Mouse (Mus musculus): ENCODE data around the gene Nwd2. TPM values are rescaled to one million over a fixed set of nuclear protein-coding genes. Genes with fewer than 3 reads are reported as not detected.

The Nwd2 gene
- total RNA-seq, 2 experiments from 2014 or later, result 45.5 to 54.6 TPM

DNA sequence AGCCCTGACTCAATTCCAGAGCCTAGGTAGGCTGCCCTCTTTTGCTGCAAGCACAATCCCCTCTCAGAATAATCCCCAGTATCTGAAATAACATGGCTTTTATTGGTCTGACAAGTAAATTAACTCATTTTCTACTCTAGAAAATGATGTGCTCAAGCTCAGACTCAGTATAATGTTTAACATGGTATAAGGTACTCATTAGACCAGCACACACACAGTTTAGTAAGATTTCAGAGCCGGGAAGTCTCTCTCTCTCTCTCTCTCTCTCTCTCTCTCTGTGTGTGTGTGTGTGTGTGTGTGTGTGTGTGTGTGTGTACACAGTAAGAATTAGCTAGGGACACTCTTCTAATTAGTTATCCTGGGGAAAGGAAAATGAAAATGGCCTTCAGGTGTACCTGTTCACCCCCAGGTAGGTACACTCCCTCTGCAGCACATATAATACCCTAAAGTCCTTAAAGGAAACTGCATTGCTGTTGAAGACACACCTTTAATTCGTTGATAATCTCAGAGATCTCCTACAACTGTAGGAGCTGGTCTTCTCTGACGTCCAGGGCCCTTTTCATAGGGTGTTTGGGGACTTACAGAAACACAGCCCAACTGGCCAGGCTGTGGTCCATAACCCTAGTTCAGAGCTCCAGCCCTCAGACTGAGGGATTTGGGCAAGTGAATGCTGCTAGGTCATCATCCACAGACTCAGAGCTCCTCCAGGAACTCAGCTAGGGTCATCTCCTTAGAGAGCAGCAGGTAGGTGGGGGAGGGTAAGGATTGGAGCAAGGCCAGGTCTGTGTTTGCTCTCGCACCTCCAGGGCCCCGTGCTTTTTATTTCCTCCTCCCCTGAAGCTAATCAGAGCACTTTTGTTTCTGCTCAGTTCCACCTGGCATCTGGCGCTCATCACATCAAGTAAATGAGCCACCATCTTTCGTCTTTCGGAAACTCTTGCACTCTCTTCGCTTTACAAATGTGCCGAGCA, 174.7 kb downstream of the Nwd2 start:
- intact Hi-C loops (cut with DNase I), result no loop called here
- no peak for DNase-seq (ENCODE audit: low spot score in 2 of 2)

DNA sequence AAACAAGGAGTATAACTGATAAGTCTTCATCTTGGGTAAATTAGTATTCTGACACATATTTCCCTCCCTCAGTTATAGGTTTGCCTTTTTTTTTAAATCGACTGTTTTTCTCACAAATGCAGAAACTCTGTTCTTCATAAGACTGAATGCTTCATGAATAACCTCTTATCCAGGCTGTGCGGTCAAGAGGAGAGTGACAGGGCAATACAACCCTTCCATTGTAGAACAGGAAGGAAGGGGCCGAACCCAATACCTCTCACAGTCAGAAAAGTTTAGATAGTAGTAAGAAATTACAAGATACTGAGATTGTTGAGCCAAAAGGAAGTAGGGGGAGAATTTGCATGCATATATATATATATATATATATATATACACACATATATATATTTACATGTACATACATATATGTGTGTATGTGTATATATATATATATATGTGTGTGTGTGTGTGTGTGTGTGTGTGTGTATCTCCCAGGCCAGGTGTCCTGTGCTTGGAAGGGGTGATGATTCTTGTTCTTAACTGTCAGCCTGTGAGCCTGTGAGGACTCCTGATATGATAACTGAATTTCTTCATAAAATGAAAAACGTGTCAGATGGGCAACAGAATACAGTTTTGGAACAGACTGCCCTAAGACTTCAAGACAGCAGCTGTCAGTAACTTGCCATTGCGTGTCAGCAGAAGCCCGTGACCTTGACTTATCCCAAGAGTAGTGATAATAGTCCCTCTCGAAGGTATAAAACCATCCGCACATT, 175.9 kb downstream of the Nwd2 start:
- DNase-seq (ENCODE audit: low spot score in 2 of 2), result no peak
- intact Hi-C loops (cut with DNase I), result no loop called here

DNA sequence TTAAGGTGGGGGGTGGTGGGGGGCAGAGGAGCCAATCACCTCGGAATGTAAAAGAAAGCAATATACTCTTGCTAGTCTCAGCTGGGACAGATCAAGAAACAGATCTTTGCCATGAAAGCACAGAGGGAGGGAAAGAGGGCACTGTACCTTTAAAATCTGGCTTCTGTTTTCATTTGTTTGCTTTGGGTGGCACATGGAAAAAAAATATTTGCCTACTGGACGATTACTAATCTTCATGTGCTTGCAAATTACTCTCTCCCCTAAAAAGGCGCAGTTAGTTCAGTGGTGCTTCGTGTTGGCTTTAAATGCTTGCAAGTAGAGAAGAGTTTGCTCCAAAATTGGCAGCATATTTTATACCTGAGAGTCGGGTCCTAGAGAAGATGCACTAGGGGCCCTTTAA, 177.0 kb downstream of the Nwd2 start:
- intact Hi-C loops (cut with DNase I), result no loop called here
- DNase-seq (ENCODE audit: low spot score in 2 of 2), result no peak

DNA sequence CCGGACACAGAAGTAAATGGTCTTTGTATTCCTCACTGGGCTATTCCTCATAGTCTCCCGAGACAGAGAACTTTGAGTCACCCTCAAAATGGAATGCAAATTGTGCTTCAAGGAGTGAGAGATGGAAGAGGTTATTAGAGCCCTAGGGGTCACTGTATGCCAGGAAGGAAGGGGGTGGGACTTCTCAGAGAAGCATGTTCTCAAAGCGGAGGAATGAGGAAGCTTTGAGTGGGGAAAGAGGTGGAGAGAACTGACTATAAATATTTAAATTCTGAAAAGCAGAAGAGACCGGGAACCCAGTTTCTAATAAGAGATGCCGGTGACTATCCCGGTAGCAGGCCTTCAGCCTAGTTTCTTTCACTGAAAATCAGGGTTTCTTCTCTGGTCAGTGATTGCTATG, 178.1 kb downstream of the Nwd2 start:
- intact Hi-C loops (cut with DNase I), result no loop called here
- DNase-seq (ENCODE audit: low spot score in 2 of 2), result peak in 1 of 2 experiments; percentile 16

DNA sequence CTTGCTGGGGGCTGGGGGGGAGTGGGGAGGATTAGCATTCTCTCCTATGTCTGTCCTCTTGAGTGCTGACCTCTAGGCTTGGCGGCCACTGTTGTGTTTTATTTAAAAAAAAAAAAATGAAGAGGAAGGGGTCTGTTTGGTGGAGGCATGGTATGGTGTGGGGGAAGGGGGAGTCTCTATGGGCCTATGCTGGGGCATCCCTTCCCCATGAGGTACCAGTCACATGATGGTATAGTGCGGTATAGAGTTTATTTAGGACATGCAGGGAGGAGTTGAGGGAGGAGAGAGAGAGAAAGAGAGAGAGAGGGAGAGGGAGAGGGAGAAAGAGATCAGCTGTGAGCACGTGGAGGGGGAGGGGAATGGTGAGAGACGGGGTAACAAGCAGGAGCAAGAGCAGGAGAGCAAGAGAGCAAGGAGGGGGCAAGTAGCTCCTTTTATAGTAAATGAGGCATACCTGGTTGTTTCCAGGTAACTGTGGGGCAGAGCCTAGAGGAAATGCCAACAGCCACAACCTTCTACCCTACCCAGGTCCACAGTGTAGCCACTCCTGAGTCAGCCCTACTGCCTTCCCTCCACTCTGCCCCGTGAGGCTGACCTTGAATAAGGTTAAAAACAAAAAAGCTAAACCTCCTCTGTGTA, 178.6 kb downstream of the Nwd2 start:
- intact Hi-C loops (cut with DNase I), result no loop called here
- DNase-seq (ENCODE audit: low spot score in 2 of 2), result no peak

DNA sequence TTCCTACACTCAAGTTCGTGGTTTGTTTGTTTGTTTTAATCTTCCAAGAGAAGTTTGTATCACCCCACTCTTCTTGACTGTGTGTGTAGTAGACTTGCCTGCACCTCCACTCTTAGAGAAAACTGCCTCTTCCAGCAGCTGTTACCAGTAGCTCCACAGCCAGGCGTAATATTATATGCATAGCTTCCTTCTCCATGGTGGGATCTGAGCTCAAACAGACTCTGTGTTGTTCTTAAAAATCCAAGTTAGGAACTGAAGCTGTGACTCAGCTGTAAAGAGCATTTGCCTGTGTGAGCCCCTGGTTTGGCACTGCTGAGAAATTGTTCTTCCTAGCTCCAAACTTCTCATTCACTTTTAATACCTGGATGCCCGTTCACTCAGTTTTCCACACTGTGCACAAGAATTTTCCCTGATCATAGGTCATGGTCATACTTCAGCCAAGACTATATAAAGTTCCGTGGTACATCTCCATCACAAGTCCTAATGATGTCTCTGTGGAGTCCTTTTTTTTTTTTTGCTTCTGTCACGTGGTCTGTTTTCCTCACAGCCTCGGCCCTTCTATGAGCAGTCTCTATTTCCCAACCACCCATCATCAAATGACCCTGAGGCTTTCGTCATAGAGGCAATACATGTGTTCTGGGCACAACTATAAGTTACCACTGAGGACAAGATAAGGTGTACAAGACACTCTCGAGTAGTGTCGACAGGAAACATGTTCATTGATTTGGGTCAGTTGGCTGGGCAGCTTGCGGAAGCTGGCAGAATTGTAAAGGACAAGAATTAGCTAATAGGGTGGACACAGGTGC, 179.7 kb downstream of the Nwd2 start:
- intact Hi-C loops (cut with DNase I), result no loop called here
- no peak for DNase-seq (ENCODE audit: low spot score in 2 of 2)

DNA sequence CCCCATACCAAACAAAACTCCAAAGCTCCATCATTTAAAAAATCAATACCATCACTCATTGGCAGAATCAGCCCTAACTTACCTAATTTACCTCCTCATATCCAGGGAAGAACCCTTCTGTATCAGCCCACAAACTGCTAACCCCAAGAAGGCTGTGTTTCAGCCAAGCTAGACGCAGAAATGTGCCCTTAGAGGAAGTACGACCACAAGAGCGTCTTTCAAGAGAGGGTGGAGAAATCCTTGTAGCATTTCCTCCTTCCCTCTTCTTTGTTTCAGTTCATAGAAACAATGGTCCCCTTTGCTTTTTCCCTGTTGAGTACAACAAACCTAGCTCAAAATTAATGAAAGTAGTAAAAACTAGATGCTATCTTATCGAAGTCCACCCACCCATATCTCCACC, 182.2 kb downstream of the Nwd2 start:
- intact Hi-C loops (cut with DNase I), result no loop called here
- DNase-seq (ENCODE audit: low spot score in 2 of 2), result no peak

DNA sequence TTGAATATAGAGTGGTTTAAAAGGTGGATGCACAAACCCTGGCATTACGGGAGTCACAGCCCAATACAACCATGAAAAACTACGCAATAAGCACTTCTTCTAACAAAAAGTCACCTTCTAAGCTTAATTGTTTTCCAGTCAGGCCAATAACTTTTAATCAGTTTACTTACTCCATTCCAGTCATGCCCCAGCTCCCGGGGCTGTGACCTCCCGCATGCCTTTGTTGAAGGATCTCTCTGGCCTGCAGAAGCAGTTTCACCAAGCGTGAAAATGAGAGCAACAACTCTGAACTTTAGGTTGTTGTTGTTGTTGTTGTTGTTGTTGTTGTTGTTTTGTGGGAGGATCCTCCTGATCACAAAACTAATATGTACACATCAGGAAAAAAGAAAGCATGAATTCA, 185.1 kb downstream of the Nwd2 start:
- DNase-seq (ENCODE audit: low spot score in 2 of 2), result no peak
- intact Hi-C loops (cut with DNase I), result no loop called here

DNA sequence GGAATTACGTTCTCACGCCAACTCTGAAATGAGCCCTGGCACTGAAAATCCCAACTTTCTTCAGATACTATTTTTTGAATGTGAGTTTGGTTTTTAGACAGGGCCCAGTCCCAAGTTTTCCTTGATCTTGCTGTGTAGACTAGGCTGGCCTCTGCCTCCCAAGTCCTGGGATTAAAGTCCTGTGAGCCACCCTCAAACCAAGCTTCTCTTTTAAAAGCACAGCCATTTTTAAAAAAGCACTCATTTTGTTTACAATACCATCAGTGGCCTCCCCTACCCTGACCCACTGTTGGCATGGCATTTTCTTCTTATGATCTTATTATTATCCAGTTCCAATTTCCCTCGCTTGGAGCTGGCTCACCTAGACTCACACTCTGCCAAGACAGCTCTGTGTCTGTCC, 185.5 kb downstream of the Nwd2 start:
- no peak for DNase-seq (ENCODE audit: low spot score in 2 of 2)
- intact Hi-C loops (cut with DNase I), result no loop called here

DNA sequence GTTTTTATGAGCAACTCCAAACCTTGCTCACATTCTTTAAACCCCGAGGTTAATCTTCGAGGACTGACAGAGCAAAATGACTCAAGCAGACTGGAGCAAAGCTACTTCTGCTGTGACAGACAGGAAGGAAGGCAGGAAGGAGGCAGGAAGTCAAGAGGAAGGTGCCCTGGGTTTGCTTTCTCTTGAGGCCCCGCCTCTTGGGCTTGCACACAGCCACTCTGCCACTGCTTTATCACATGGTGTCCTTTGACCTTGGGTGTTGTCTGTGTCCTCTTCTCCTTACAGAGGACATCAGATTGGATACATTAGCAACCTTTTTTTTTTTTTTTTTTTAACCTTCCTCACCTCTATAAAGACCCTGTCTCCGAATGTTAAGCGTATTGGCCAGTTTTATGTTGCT, 188.2 kb downstream of the Nwd2 start:
- intact Hi-C loops (cut with DNase I), result no loop called here

DNA sequence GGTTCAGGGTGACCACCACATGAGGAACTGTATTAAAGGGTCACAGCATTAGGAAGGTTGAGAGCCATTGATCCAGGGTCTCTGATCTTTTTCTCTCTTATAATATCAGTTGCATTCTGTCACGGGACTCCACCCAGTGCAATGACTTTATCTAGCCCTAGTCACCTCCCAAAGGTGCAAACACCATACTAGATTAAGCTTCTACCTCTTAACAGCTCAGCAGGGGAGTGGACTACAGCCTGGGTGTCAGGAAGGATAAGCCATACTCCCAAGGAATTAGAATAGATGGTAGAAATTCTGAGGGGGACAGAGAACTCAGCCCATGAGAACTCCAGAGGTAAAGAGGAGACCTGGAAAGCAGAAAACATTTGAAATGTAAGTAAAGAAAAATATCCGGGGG, 188.9 kb downstream of the Nwd2 start:
- intact Hi-C loops (cut with DNase I), result no loop called here

More for the DNA sequence above, 188.2 kb downstream of the Nwd2 start:
- DNase-seq (ENCODE audit: low spot score in 2 of 2), result no peak

DNA sequence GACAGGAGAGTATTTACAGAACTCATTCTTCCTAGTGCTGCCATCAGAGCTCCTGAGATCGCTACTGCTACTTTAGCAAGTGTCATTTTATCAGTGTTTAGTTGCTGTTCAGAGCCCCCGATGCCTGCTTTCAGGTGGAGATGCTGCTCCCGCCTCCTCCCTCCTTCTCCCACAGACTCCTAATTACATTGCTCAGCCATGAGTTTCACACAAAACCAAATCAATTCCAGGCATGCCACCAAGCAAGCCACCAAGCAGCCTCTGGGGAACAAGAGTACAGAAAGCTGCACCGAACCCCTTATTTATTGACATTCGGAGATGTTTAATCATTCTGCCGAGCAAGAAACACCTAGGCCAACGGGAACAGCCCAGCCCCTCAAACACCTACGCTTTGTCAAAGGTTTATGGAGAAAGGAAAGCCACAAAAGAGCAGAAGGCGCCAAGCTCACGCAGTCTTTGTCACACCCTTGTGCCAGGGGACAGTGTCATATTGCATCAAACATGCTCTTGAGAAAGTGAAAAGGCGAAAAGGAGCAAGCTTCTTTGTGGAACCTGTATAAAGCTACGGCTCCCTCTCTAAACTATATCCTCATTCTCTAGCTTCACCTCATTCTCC, 191.0 kb downstream of the Nwd2 start:
- intact Hi-C loops (cut with DNase I), result no loop called here
- DNase-seq (ENCODE audit: low spot score in 2 of 2), result no peak

More for the DNA sequence above, 188.9 kb downstream of the Nwd2 start:
- DNase-seq (ENCODE audit: low spot score in 2 of 2), result no peak

DNA sequence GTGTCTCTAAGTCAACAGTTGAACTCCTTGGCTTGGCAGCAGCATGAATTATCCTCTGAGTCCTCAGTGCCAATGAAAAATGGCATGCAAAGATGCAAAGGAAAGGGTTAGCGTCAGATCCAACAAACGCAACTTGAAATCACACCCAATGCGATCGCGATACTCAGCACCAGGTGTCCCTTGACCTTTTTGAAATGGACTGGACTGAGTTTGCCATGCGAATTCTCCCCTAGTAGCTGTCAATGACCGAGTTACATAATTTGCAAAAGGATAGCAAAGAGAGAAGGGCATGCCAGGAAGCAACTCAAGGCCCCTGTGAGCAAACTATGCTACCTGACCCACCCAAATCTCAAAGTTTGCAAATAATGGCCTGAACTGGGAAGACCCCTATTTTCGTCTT, 198.2 kb downstream of the Nwd2 start:
- DNase-seq (ENCODE audit: low spot score in 2 of 2), result no peak
- intact Hi-C loops (cut with DNase I), result no loop called here

DNA sequence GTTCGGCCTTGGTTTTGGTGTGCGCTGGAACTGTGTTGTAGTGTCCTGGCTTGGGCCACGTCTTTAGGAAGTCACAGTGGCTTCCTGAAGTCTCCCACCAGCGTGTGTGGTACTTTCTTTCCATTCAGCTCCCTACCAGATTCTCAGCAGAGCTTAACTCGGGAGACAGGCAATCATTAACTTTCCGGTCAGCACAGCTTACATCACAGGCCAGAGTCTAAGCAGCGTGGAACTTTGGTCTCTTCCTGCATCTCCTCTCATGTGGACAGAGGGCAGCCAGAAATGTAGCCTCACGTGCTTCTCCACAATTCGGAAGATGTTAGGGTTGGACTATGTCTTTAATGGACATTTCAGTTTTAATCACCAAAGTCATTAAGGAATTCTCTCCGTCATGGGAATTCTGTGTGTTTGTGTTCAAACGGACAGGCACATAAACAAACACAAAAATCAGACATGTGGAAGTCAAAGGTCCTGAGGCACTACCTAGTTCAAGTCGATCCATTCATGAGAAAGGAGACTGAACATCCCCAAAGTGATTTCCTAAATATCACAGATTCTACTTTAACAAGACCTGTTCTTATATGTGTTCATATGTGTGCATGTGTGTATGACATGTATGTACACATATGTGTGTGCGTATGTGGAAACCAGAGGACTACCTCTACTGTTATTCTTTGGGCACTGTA, 198.8 kb downstream of the Nwd2 start:
- DNase-seq (ENCODE audit: low spot score in 2 of 2), result no peak
- intact Hi-C loops (cut with DNase I), result no loop called here

DNA sequence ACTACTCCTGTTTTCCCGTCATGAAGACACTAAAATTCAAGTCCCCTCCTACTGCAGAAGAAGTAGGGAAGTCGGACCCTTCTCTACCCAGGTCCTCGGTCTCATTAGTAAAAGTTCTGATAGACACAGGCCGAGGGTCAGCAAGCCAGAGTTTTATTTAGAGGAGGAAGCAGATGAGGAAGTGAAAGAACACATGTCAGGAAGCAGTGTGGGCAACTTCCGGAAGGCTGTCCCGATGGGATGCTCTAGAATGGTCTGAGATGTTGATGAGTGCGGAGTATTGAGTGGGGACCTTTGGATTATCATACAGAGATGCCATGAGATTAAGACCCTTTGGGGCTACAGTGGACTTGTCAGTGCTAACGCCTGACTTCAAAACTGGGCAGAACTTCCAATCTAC, 210.0 kb downstream of the Nwd2 start:
- DNase-seq (ENCODE audit: low spot score in 2 of 2), result peak in 1 of 2 experiments; percentile 9

More for the DNA sequence above, 210.0 kb downstream of the Nwd2 start:
- intact Hi-C loops (cut with DNase I), result no loop called here

All from left cerebral cortex, postnatal 25 days (tissue).